Mouse (Mus musculus) 416B (cell line): ENCODE data around the gene P4hb.

Source experiments
- DNase-seq: peaks from one replicate; pipeline ENCODE4 v3.0.0; 2011; ENCODE audit warnings: low read depth

Gene P4hb

GRCm38 (mm10) chr11:120572417-120572751, 669 bp downstream of the P4hb start:
- DNase-seq = peak; percentile 38

- no peak for DNase-seq
Observed at GRCm38 (mm10) chr11:120571754-120572416, 1.2 kb downstream of the P4hb start.

- DNase-seq = peak; percentile 75
Observed at GRCm38 (mm10) chr11:120571122-120571521, 1.9 kb downstream of the P4hb start.

- DNase-seq = no peak
Observed at GRCm38 (mm10) chr11:120568324-120568723, 4.7 kb downstream of the P4hb start.

- no peak for DNase-seq
Observed at GRCm38 (mm10) chr11:120565114-120565513, 7.9 kb downstream of the P4hb start.

- DNase-seq = no peak
Observed at GRCm38 (mm10) chr11:120562949-120563348, 10.1 kb downstream of the P4hb start.

- no peak for DNase-seq
Observed at GRCm38 (mm10) chr11:120560952-120561728, 11.9 kb downstream of the P4hb start.

GRCm38 (mm10) chr11:120558843-120559242, 14.2 kb downstream of the P4hb start:
- peak; percentile 47 for DNase-seq

- DNase-seq = no peak
Observed at GRCm38 (mm10) chr11:120555260-120555659, 17.8 kb downstream of the P4hb start.

- DNase-seq = peak; percentile 69
Observed at GRCm38 (mm10) chr11:120554834-120555233, 18.2 kb downstream of the P4hb start.

- DNase-seq = no peak
Observed at GRCm38 (mm10) chr11:120552736-120553135, 20.3 kb downstream of the P4hb start.

- no peak for DNase-seq
Observed at GRCm38 (mm10) chr11:120550810-120551440, 22.1 kb downstream of the P4hb start, which contains the start of gene Ppp1r27. Ppp1r27 (minus strand) TSS chr11:120551132.

- DNase-seq = no peak
Observed at GRCm38 (mm10) chr11:120549986-120550809, 22.9 kb downstream of the P4hb start.

GRCm38 (mm10) chr11:120549168-120549945, 23.7 kb downstream of the P4hb start, which contains the start of gene Mcrip1:
Mcrip1 (minus strand) TSS chr11:120549727.
- DNase-seq = peak; percentile 86

- DNase-seq = no peak
Observed at GRCm38 (mm10) chr11:120548786-120549167, 24.3 kb downstream of the P4hb start.

- DNase-seq = no peak
Observed at GRCm38 (mm10) chr11:120548214-120548613, 24.8 kb downstream of the P4hb start.

GRCm38 (mm10) chr11:120547469-120547868, 25.6 kb downstream of the P4hb start:
- DNase-seq = peak; percentile 70

- no peak for DNase-seq
Observed at GRCm38 (mm10) chr11:120545964-120546363, 27.1 kb downstream of the P4hb start.

GRCm38 (mm10) chr11:120542376-120542775, 30.7 kb downstream of the P4hb start:
- no peak for DNase-seq

GRCm38 (mm10) chr11:120541907-120542306, 31.1 kb downstream of the P4hb start:
- DNase-seq = peak; percentile 47
